Mouse (Mus musculus): ENCODE measurements around the gene Elane.

DNA sequence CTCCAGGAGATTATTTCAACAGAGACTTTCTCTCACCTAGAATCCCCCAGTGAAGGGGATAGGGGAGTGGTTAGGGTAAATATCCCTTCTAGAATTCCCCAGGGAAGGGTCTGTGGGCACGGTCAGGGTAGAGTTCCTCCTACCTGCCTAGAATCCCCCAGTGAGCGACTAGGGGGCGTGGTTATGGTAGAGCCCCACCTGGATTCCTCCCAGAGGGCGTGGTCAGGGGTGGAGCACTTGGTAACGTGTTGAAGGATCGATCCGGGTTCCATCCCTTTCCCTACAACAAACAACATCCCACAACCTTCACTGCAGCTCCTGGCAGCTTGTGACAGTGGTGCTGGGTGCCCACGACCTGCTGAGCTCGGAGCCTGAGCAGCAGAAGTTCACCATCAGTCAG lies 5.3 kb upstream of the Elane start:
- no peak for TF ChIP-seq POLR2A (IDR thresholded peaks at IDR 0.05; ENCODE audit: low read depth, low read length)
- no peak for TF ChIP-seq CTCF (IDR thresholded peaks at IDR 0.05; ENCODE audit: extremely low read depth, insufficient read depth, insufficient read length, insufficient replicate concordance)
